Mouse (Mus musculus) embryonic facial prominence, embryonic 11.5 days (tissue): ENCODE data around the gene Slc4a4. TPM values are rescaled to one million over a fixed set of nuclear protein-coding genes. Genes with fewer than 3 reads are reported as not detected.

Experiments used
- ATAC-seq: fragments of 200-750 bp; cut with Nextera tagmentation; replicated peaks from 2 replicates; pipeline ENCODE4 v1.8.0; 2017; ENCODE audit warnings: low read depth; ENCODE audit not compliant: insufficient number of reproducible peaks, low FRiP score, low TSS enrichment
- DNase-seq: peaks from one replicate; pipeline ENCODE4 v3.0.0-alpha.2; 2015; ENCODE audit warnings: low spot score
- H3K27ac ChIP-seq: fragments of 300-500 bp; sonication (generic); replicated peaks from 2 replicates; pipeline ENCODE4 v1.5.1; 2014; ENCODE audit warnings: mild to moderate bottlenecking, low read depth, low read length, control low read depth
- H3K27me3 ChIP-seq: fragments of 300-500 bp; sonication (generic); 2 replicates; pipeline ENCODE4 v1.6.1; 2014; ENCODE audit warnings: mild to moderate bottlenecking, low read length, moderate library complexity, mixed read lengths; ENCODE audit not compliant: control insufficient read depth, insufficient read depth
- H3K36me3 ChIP-seq: fragments of 300-500 bp; sonication (generic); replicated peaks from 2 replicates; pipeline ENCODE4 v1.6.1; 2014; ENCODE audit warnings: low read depth, mild to moderate bottlenecking, low read length, moderate library complexity, mixed read lengths; ENCODE audit not compliant: control insufficient read depth, insufficient read depth
- H3K4me1 ChIP-seq: fragments of 300-500 bp; sonication (generic); 2 replicates; pipeline ENCODE4 v1.6.1; 2014; ENCODE audit warnings: low read length, mixed read lengths; ENCODE audit not compliant: control insufficient read depth, insufficient read depth
- H3K4me2 ChIP-seq: fragments of 300-500 bp; sonication (generic); 2 replicates; pipeline ENCODE4 v1.6.1; 2014; ENCODE audit warnings: low read depth, mild to moderate bottlenecking, control low read depth, low read length, moderate library complexity
- H3K4me3 ChIP-seq: fragments of 300-500 bp; sonication (generic); 2 replicates; pipeline ENCODE4 v1.5.1; 2014; ENCODE audit warnings: low read depth, low read length, control low read depth
- H3K9ac ChIP-seq: fragments of 300-500 bp; sonication (generic); replicated peaks from 2 replicates; pipeline ENCODE4 v1.6.1; 2014; ENCODE audit warnings: mild to moderate bottlenecking, control low read depth, low read length
- H3K9me3 ChIP-seq: fragments of 300-500 bp; sonication (generic); replicated peaks from 2 replicates; pipeline ENCODE4 v1.6.1; 2016; ENCODE audit warnings: mild to moderate bottlenecking, low read length, inconsistent platforms, mixed read lengths; ENCODE audit not compliant: control insufficient read depth
- WGBS: fragments of 180-500 bp; shearing (Covaris S2); extraction: QIAGEN DNeasy Blood & Tissue Kit; methylation state at CpG from one replicate; pipeline ENCODE4 v1.1.7; 2014; 5-methylcytosine and 5-hydroxymethylcytosine counted together
- polyA plus RNA-seq: library from polyadenylated mRNA; unstranded; fragments of >200 nt; fragmentation: Nextera tagmentation; extraction: Ambion mirVana; gene quantifications from 2 replicates; pipeline ENCODE4 v1.2.1, GENCODE M21; 2014

Gene Slc4a4
- polyA plus RNA-seq, 1 experiment from 2014 or later = 1.6 TPM

GRCm38 (mm10) chr5:89052230-89052629 is 165.6 kb downstream of the Slc4a4 start:
- Histone ChIP-seq H3K4me1 (no peaks in the 10 kb centered on the region), H3K27ac (no peak overlapping the region), H3K36me3 (no peaks in the 10 kb centered on the region), H3K9me3 (no peaks in the 10 kb centered on the region), H3K27me3 (no peaks in the 10 kb centered on the region), H3K4me3 (no peak overlapping the region), H3K9ac (no peak overlapping the region), H3K4me2 (no peak overlapping the region)
- ATAC-seq = no peak
- DNase-seq = no peak
- 93% methylated on average over 5 of the region's 5 CpGs for WGBS

GRCm38 (mm10) chr5:89055656-89056055 is 169.0 kb downstream of the Slc4a4 start:
- no peak overlapping the region for H3K4me2 ChIP-seq
- H3K4me3 ChIP-seq = no peak overlapping the region
- H3K9ac ChIP-seq = no peak overlapping the region
- no peak for ATAC-seq
- DNase-seq = no peak
- H3K36me3 ChIP-seq = no peaks in the 10 kb centered on the region
- H3K27me3 ChIP-seq = no peaks in the 10 kb centered on the region
- no peaks in the 10 kb centered on the region for H3K4me1 ChIP-seq
- WGBS = 92% methylated on average over 3 of the region's 3 CpGs
- no peaks in the 10 kb centered on the region for H3K9me3 ChIP-seq
- H3K27ac ChIP-seq = no peak overlapping the region

GRCm38 (mm10) chr5:89056370-89056769 is 169.8 kb downstream of the Slc4a4 start:
- Histone ChIP-seq H3K36me3 (no peaks in the 10 kb centered on the region), H3K4me1 (no peaks in the 10 kb centered on the region), H3K4me3 (no peak overlapping the region), H3K27ac (no peak overlapping the region), H3K27me3 (no peaks in the 10 kb centered on the region), H3K9me3 (no peaks in the 10 kb centered on the region), H3K4me2 (no peak overlapping the region), H3K9ac (no peak overlapping the region)
- 90% methylated on average over 2 of the region's 2 CpGs for WGBS
- no peak for ATAC-seq
- DNase-seq = no peak

- no peak for DNase-seq
- 82% methylated on average over 9 of the region's 9 CpGs for WGBS
- no peak overlapping the region for H3K4me3 ChIP-seq
- no peaks in the 10 kb centered on the region for H3K27me3 ChIP-seq
- no peak overlapping the region for H3K27ac ChIP-seq
- H3K36me3 ChIP-seq = no peaks in the 10 kb centered on the region
- no peak overlapping the region for H3K9ac ChIP-seq
- ATAC-seq = no peak
- H3K4me1 ChIP-seq = no peaks in the 10 kb centered on the region
- no peaks in the 10 kb centered on the region for H3K9me3 ChIP-seq
- H3K4me2 ChIP-seq = no peak overlapping the region
These were observed 174.5 kb downstream of the Slc4a4 start for GRCm38 (mm10) chr5:89061097-89061496.

- ATAC-seq = no peak
- 76% methylated on average over 5 of the region's 5 CpGs for WGBS
- no peaks in the 10 kb centered on the region for H3K9me3 ChIP-seq
These were observed 175.7 kb downstream of the Slc4a4 start for GRCm38 (mm10) chr5:89062286-89062685.

GRCm38 (mm10) chr5:89067111-89067510 is 180.5 kb downstream of the Slc4a4 start:
- no peak overlapping the region for H3K27ac ChIP-seq
- WGBS = 85% methylated on average over 4 of the region's 4 CpGs
- ATAC-seq (no peak), DNase-seq (no peak)
- H3K4me1 ChIP-seq = no peaks in the 10 kb centered on the region
- no peak overlapping the region for H3K4me3 ChIP-seq
- H3K36me3 ChIP-seq = no peaks in the 10 kb centered on the region
- no peaks in the 10 kb centered on the region for H3K27me3 ChIP-seq
- H3K9me3 ChIP-seq = no peaks in the 10 kb centered on the region
- H3K9ac ChIP-seq = no peak overlapping the region
- H3K4me2 ChIP-seq = no peak overlapping the region

More at GRCm38 (mm10) chr5:89062286-89062685, 175.7 kb downstream of the Slc4a4 start:
- no peaks in the 10 kb centered on the region for H3K27me3 ChIP-seq
- no peak overlapping the region for H3K9ac ChIP-seq
- H3K27ac ChIP-seq = no peak overlapping the region
- H3K4me1 ChIP-seq = no peaks in the 10 kb centered on the region
- H3K4me2 ChIP-seq = no peak overlapping the region
- H3K36me3 ChIP-seq = no peaks in the 10 kb centered on the region
- no peak overlapping the region for H3K4me3 ChIP-seq
- DNase-seq = no peak

- H3K4me2 ChIP-seq = no peak overlapping the region
- ATAC-seq (no peak), DNase-seq (no peak)
- no peaks in the 10 kb centered on the region for H3K36me3 ChIP-seq
- no peak overlapping the region for H3K4me3 ChIP-seq
- 88% methylated on average over 5 of the region's 5 CpGs for WGBS
- H3K9ac ChIP-seq = no peak overlapping the region
- H3K4me1 ChIP-seq = no peaks in the 10 kb centered on the region
- H3K27me3 ChIP-seq = no peaks in the 10 kb centered on the region
- H3K27ac ChIP-seq = no peak overlapping the region
- H3K9me3 ChIP-seq = no peaks in the 10 kb centered on the region
These were observed 181.5 kb downstream of the Slc4a4 start for GRCm38 (mm10) chr5:89068072-89068471.

GRCm38 (mm10) chr5:89070051-89070450 is 183.4 kb downstream of the Slc4a4 start:
- no peaks in the 10 kb centered on the region for H3K9me3 ChIP-seq
- no peaks in the 10 kb centered on the region for H3K36me3 ChIP-seq
- ATAC-seq (no peak), DNase-seq (no peak)
- H3K9ac ChIP-seq = no peak overlapping the region
- H3K27ac ChIP-seq = no peak overlapping the region
- H3K4me2 ChIP-seq = no peak overlapping the region
- H3K27me3 ChIP-seq = no peaks in the 10 kb centered on the region
- H3K4me3 ChIP-seq = no peak overlapping the region
- H3K4me1 ChIP-seq = no peaks in the 10 kb centered on the region
- WGBS = 90% methylated on average over 3 of the region's 3 CpGs
